Mouse (Mus musculus): ENCODE measurements around the gene 4430402I18Rik. TPM values are rescaled to one million over a fixed set of nuclear protein-coding genes. Genes with fewer than 3 reads are reported as not detected.

Gene 4430402I18Rik
- not detected for polyA plus RNA-seq (2017; shearing (Covaris generic))

DNA sequence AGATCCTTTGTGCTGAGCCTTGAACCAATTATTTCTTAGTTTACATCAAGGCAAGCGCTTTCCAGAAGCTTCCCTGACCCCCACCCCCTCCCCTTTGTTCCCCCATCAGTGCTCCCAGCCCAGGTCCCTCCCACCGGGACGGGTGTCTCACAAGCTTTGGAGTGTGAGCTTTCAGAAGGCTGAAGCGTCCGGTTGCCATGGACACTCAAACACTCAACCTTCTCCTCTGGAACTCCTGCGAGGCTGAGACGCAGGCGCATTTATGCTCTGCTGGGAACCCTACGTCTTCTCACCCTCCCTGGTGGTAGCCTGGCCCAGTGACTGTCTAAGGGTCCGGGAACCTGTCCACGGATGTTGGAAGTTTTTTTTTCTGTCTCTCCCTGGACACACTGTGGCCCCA is at the start of gene 4430402I18Rik:
Gene 4430402I18Rik, minus strand, starts transcription at position 149 of the 400 bp plus-strand sequence.

DNA sequence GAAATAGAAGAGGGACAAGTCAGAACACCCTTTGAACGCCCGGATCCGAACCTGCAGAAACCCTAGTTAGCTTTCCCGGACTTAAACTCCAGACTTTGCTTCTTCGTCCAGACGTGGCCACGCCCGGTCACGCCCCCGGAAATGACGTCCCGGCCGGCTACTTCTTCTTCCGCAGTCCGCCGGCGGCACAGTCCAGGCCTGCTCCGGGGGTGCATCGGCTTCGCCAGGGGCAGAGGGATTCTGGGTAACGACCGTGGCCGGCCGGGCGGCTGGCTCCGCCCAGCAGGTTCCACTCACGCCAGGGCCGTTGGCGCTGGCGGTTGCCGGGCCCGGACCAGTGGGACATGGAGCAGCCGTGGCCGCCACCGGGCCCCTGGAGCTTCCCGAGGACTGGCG is 22.6 kb upstream of the 4430402I18Rik start, which contains the start of gene Cdc37l1:
Gene Cdc37l1, plus strand, starts transcription at position 159 of the 396 bp plus-strand sequence.

DNA sequence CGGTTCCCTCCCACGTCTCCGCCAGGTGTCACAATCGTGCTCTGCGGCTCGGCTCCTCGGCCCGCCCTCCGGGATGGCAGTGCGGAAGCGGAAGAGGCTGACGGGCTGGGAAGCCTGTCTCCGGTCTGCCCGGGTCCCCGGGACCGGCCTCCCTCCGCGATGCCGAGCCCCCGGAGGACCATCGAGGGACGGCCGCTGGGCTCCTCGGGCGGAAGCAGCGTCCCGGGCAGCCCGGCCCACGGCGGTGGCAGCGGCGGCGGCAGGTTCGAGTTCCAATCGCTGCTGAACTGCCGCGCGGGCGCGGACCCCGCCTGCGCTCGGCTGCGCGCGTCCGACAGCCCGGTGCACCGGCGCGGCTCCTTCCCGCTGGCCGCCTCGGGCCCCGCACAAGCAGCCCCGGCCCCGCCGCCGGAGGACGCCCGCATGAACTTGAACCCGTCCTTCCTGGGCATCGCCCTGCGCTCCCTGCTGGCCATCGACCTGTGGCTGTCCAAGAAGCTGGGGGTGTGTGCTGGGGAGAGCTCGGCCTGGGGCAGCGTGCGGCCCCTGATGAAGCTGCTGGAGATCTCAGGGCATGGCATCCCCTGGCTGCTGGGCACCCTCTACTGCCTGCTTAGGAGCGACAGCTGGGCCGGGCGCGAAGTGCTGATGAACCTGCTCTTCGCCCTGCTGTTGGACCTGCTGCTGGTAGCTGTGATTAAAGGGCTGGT is 3.6 kb downstream of the 4430402I18Rik start, which contains the start of gene Plpp6:
Gene Plpp6, plus strand, starts transcription at position 112 of the 710 bp plus-strand sequence.

Other genes with a start within 250 kb of the 4430402I18Rik start
- 0.34 TPM for gene Slc1a1, start 132.8 kb downstream of the 4430402I18Rik start, polyA plus RNA-seq (2017; shearing (Covaris generic))
- gene Plpp6, start 3.8 kb downstream of the 4430402I18Rik start, polyA plus RNA-seq (2017; shearing (Covaris generic)), result 0.84 TPM
- gene Cdc37l1, start 22.6 kb upstream of the 4430402I18Rik start, polyA plus RNA-seq (2017; shearing (Covaris generic)), result 41.9 TPM
- 19.9 TPM for gene Ak3, start 80.2 kb upstream of the 4430402I18Rik start, polyA plus RNA-seq (2017; shearing (Covaris generic))
- gene Rcl1, start 133.6 kb upstream of the 4430402I18Rik start, polyA plus RNA-seq (2017; shearing (Covaris generic)), result 55.5 TPM

Data from activated CD4-positive, CD25-positive, alpha-beta regulatory T cell, adult 9 weeks (primary cell).